Mouse (Mus musculus) heart, embryonic 12.5 days (tissue): Measurements from ENCODE around the gene Csf3r. TPM values are rescaled to one million over a fixed set of nuclear protein-coding genes. Genes with fewer than 3 reads are reported as not detected.
"Not testable (repeated sequence)": the region's sequence is repeated elsewhere in the genome, so short reads cannot be mapped to it uniquely, and the experiment has no call there.

ENCODE experiments used
- ATAC-seq: fragments of 200-750 bp; cut with Nextera tagmentation; 2 replicates; pipeline ENCODE4 v1.8.0; 2017; ENCODE audit warnings: moderate TSS enrichment, moderate library complexity; ENCODE audit not compliant: insufficient number of reproducible peaks, low FRiP score
- H3K27ac ChIP-seq: fragments of 300-500 bp; sonication (generic); 2 replicates; pipeline ENCODE4 v1.5.1; 2016; ENCODE audit warnings: mild to moderate bottlenecking, moderate library complexity; ENCODE audit not compliant: poor library complexity, severe bottlenecking
- H3K27me3 ChIP-seq: fragments of 300-500 bp; sonication (generic); replicated peaks from 2 replicates; pipeline ENCODE4 v1.6.1; 2016; ENCODE audit warnings: mild to moderate bottlenecking, moderate library complexity
- H3K36me3 ChIP-seq: fragments of 300-500 bp; sonication (generic); 2 replicates; pipeline ENCODE4 v1.6.1; 2016; ENCODE audit warnings: mild to moderate bottlenecking, moderate library complexity
- H3K4me1 ChIP-seq: fragments of 300-500 bp; sonication (generic); replicated peaks from 2 replicates; pipeline ENCODE4 v1.6.1; 2016; ENCODE audit warnings: mild to moderate bottlenecking
- H3K4me2 ChIP-seq: fragments of 300-500 bp; sonication (generic); 2 replicates; pipeline ENCODE4 v1.6.1; 2016; ENCODE audit warnings: mild to moderate bottlenecking, moderate library complexity
- H3K4me3 ChIP-seq: fragments of 300-500 bp; sonication (generic); 2 replicates; pipeline ENCODE4 v1.5.1; 2016; ENCODE audit warnings: mild to moderate bottlenecking
- H3K9ac ChIP-seq: fragments of 300-500 bp; sonication (generic); 2 replicates; pipeline ENCODE4 v1.6.1; 2016; ENCODE audit warnings: mild to moderate bottlenecking, moderate library complexity
- H3K9me3 ChIP-seq: fragments of 300-500 bp; sonication (generic); replicated peaks from 2 replicates; pipeline ENCODE4 v1.6.1; 2016; ENCODE audit warnings: mild to moderate bottlenecking, moderate library complexity
- WGBS: fragments of 180-500 bp; shearing (Covaris S2); methylation state at CpG from one replicate; pipeline ENCODE4 v1.1.7; 2016; 5-methylcytosine and 5-hydroxymethylcytosine counted together
- polyA plus RNA-seq: library from polyadenylated mRNA; unstranded; fragments of >200 nt; fragmentation: Nextera tagmentation; extraction: Ambion mirVana; gene quantifications from 2 replicates; pipeline ENCODE4 v1.2.1, GENCODE M21; 2016

Gene Csf3r
- 0.15 and 0.30 TPM in 2 replicates for polyA plus RNA-seq

DNA sequence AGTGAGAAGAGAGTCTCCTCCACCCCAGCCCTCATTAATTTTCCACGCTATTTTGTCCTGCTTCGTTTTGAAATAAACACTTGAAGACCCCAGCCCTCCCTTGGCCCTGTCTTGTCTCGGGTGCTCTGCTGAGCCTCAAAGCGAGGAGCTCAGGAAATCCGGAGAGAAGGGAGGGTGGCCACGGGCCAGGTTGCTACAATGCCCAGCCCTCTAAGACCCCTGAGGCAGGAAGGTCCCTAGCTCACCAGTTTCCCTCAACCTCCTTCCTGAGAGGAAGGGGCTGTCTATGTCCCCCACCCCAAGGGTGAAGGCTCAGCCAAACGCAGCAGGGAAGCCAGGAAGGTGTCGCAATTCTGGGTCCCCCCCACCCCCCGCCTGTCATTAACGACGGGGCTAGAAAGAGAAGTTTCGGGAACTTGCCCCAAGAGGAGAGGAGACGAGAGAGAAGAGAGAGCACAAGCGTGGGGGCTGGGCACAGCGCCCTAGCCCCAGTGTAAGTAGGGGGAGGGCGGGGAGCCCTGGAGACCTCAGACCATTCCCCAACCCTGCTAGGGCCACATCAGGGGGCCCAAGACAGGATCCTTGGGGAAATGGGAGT lies at the start of gene Csf3r:
Gene Csf3r (plus strand): TSS at position 248 of the 598 bp plus-strand sequence.
- WGBS = 37% methylated on average over 16 of the region's 16 CpGs
- Histone ChIP-seq H3K4me2 (no peak within 1 kb of the TSS), H3K36me3 (no peaks in the 10 kb centered on the region), H3K27ac (no peak within 1 kb of the TSS), H3K9ac (no peak within 1 kb of the TSS), H3K4me1 (no peaks in the 10 kb centered on the region), H3K27me3 (no peaks in the 10 kb centered on the region), H3K9me3 (no peaks in the 10 kb centered on the region), H3K4me3 (no peak within 1 kb of the TSS)
- ATAC-seq = no peak

DNA sequence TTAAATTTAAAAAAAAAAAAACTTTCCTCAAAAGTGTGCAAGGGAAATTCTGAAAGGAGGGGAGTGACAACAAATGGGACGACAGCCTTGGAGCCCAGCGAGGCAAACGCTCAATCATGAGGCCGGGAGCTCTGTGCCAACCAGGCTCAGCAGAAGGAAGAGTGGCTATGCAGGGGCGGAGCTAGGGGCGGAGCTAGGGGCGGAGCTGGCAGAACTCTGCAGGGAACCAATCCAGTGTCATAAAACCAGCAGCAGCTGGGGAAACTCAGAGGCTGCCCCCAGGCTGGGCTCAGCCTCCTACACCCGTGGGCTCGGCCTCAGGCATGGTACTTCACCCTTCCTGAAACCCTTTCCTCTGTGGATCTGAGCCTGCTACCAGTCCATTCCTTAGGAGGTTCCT lies 46.6 kb upstream of the Csf3r start:
- Histone ChIP-seq H3K27me3 (no peaks in the 10 kb centered on the region; the same call in 1 of the 2 replicates), H3K36me3 (no peaks in the 10 kb centered on the region), H3K9ac (no peak overlapping the region), H3K4me1 (no peaks in the 10 kb centered on the region), H3K4me3 (no peak overlapping the region), H3K9me3 (no peaks in the 10 kb centered on the region), H3K4me2 (no peak overlapping the region), H3K27ac (no peak overlapping the region)
- WGBS = 58% methylated on average over 9 of the region's 9 CpGs
- ATAC-seq = no peak

DNA sequence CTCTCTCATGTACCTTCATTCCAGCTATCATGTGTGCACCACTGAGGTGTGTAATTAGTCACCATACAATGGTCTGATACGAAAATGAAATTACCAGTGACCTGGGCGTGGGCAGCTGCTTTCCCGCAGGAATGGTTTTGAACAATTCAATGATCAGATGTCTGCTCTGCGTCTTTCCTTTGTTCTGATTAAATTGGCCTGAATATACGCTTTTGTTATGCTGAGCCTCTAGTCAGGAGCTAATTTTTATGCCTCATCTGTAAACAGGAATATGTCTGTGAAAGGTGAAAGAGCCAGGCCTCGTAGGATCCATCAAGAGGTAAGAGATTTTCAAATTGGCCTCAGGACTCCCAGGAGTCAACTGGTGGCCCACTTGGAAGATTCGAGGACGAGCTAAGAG lies 41.1 kb upstream of the Csf3r start:
- Histone ChIP-seq H3K27ac (no peak overlapping the region), H3K4me3 (no peak overlapping the region)

DNA sequence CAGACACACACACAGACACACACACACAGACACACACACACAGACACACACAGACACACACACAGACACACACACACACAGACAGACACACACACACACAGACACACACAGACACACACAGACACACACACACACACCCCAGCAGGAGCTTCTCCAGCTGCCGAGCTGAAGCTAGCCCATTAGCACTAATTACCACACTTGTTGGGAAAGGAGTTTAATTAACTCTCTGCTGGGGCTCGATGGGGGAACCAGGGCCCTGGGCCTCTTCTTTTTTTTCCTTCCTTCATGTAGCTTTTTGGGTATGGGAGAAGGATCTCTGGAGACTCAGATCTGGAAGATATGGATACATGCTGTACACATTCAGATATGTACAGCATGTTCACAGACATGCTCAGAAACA lies 38.6 kb upstream of the Csf3r start:
- peaks cover 12% of the 10 kb centered on the region; the same call in 1 of the 2 replicates for H3K27me3 ChIP-seq
- H3K4me1 ChIP-seq, H3K4me3 ChIP-seq, H3K9me3 ChIP-seq, H3K4me2 ChIP-seq, H3K9ac ChIP-seq, ATAC-seq, H3K36me3 ChIP-seq, H3K27ac ChIP-seq: not testable (repeated sequence)
- WGBS = 41% methylated on average over 2 of the region's 2 CpGs

More for the DNA sequence above, 41.1 kb upstream of the Csf3r start:
- Histone ChIP-seq H3K36me3 (no peaks in the 10 kb centered on the region), H3K9me3 (no peaks in the 10 kb centered on the region), H3K4me1 (no peaks in the 10 kb centered on the region), H3K9ac (no peak overlapping the region), H3K27me3 (peaks cover 3% of the 10 kb centered on the region; the same call in 1 of the 2 replicates), H3K4me2 (no peak overlapping the region)
- WGBS = 78% methylated on average over 8 of the region's 8 CpGs
- no peak for ATAC-seq

DNA sequence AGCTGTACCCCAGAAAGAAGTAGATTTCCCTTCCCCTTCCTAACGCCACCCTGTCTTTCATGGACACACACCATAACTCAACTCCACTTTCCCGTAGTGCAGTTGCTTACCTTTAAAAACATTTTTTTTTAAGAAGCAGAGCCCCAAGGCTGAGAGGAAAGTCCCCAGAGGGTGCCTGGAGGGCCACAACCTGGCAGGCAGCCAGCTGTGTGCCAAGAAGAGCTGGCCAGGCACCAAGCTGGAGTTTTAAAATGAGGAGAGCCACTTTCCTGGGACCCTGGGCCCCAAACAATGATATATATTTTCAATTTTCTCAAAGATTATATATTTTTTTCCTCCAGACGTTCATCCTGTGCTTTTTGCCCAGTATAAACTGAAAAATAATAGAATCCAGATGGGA lies 37.3 kb upstream of the Csf3r start:
- no peak overlapping the region for H3K4me2 ChIP-seq
- no peak overlapping the region for H3K4me3 ChIP-seq
- H3K27ac ChIP-seq = no peak overlapping the region
- 71% methylated on average over 3 of the region's 3 CpGs for WGBS
- no peak overlapping the region for H3K9ac ChIP-seq
- no peaks in the 10 kb centered on the region for H3K36me3 ChIP-seq
- peaks cover 14% of the 10 kb centered on the region; the same call in 1 of the 2 replicates for H3K27me3 ChIP-seq
- no peaks in the 10 kb centered on the region for H3K4me1 ChIP-seq
- ATAC-seq = no peak
- H3K9me3 ChIP-seq = no peaks in the 10 kb centered on the region

DNA sequence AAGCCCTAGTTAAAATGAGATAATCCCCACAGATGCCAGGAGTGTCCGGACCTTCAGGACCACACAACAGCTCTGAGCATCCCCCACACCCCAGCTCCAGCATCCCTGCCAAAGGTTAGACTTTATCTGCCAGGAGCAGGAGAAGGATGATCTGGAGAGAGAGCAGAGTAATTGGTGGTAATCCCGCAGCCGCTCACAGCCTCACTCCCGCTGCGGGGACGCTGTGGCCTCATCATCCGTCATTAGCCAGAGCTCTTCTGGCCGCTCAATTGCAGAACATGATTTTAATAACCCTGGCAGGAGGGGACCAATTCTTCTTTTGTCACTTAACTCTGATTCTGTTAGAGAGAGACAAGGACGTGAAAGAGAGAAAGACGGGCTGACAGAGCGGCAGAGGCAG lies 35.3 kb upstream of the Csf3r start:
- no peak for ATAC-seq

DNA sequence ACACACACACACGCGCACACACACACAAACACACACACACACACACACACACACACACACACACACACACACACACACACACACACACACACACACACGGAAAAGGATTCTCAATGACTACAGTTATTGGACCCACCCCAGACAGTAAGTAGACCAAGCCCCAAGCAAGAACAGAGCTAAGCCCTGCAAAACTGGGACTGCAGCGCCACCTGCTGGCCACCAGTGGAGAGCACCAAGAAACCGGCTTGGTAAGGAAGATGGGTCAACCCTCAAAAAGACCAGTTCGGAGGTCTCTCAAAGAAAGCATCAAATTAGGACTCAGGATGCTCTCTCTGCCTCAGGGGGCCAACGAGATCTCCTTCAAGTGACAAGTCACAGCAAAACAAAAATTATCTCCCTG lies 34.2 kb upstream of the Csf3r start:
- no peak overlapping the region for H3K9ac ChIP-seq
- no peak for ATAC-seq
- no peaks in the 10 kb centered on the region for H3K36me3 ChIP-seq
- no peak overlapping the region for H3K4me3 ChIP-seq
- H3K4me2 ChIP-seq = no peak overlapping the region
- 8% methylated on average over 5 of the region's 7 CpGs for WGBS
- peaks cover 14% of the 10 kb centered on the region for H3K27me3 ChIP-seq
- H3K27ac ChIP-seq = no peak overlapping the region
- H3K4me1 ChIP-seq = no peaks in the 10 kb centered on the region
- no peaks in the 10 kb centered on the region for H3K9me3 ChIP-seq

More for the DNA sequence above, 35.3 kb upstream of the Csf3r start:
- no peak overlapping the region for H3K27ac ChIP-seq
- H3K4me1 ChIP-seq = no peaks in the 10 kb centered on the region
- no peak overlapping the region for H3K9ac ChIP-seq
- H3K27me3 ChIP-seq = peaks cover 14% of the 10 kb centered on the region
- no peak overlapping the region for H3K4me3 ChIP-seq
- H3K36me3 ChIP-seq = no peaks in the 10 kb centered on the region
- WGBS = 63% methylated on average over 11 of the region's 11 CpGs
- no peaks in the 10 kb centered on the region for H3K9me3 ChIP-seq
- no peak overlapping the region for H3K4me2 ChIP-seq

DNA sequence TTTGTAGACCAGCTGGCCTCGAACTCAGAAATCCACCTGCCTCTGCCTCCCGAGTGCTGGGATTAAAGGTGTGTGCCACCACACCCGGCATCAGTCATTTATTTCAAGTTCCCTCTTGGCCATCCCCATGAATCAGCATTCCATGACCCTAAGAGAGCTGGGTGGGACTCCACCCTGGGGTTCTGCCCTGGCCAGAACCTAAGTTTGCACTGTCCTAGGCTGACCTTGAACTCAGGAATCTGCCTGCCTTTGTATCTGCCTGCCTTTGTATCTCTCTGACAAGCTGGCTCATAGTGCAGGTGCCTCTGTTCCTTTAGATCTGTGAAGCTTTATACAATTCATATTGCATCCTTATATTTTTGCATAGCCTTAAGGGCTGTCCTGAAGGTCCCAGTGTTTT lies 32.1 kb upstream of the Csf3r start:
- WGBS = 66% methylated on average over 3 of the region's 3 CpGs
- ATAC-seq = no peak
- H3K4me2 ChIP-seq = no peak overlapping the region
- no peak overlapping the region for H3K27ac ChIP-seq
- no peaks in the 10 kb centered on the region for H3K4me1 ChIP-seq
- no peak overlapping the region for H3K4me3 ChIP-seq
- no peaks in the 10 kb centered on the region for H3K36me3 ChIP-seq
- peaks cover 6% of the 10 kb centered on the region for H3K9me3 ChIP-seq
- no peak overlapping the region for H3K9ac ChIP-seq
- H3K27me3 ChIP-seq = peaks cover 14% of the 10 kb centered on the region

DNA sequence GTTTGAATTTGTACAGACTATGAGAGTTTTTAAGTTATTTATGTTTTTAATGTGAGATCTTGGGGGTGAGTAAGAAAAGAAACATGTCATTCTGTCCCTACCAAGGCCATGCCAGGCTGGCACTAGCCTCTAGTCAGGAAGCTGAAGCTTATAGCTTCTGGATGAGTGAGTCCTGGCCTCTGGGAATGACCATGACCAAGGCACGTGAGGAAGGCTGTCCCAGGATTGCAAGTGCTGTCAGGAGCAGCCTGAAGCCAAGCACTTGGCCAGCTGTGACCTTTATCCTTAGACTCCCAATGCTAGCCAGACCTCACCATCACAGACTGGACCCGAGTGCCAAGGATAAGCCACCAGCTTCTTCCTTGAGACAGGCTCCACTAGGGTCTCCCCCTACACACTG lies 31.4 kb upstream of the Csf3r start:
- Histone ChIP-seq H3K36me3 (no peaks in the 10 kb centered on the region), H3K4me1 (no peaks in the 10 kb centered on the region), H3K4me3 (no peak overlapping the region), H3K4me2 (no peak overlapping the region), H3K27ac (no peak overlapping the region), H3K9ac (no peak overlapping the region), H3K9me3 (peaks cover 12% of the 10 kb centered on the region), H3K27me3 (peaks cover 12% of the 10 kb centered on the region)
- 28% methylated on average over 2 of the region's 2 CpGs for WGBS
- ATAC-seq = no peak

DNA sequence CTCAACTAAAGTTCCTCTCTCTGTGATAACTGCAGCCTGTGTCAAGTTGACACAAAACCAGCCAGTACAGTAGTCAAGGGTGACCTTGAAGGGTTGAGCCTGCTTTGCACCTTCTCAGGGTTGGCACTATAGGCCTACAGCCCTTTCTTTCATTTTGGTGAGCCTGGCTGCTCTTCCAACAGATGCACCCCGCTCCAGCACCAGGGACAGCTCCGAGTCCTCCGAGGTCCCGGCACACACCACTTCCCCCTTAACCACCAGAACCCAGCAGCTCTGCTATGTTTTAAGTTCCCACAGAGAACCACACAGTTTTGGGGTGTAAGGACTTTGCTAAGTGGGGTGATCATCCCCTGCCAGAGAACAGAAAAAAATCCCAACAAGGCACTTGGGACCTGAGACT lies 27.8 kb upstream of the Csf3r start:
- no peaks in the 10 kb centered on the region for H3K4me1 ChIP-seq
- H3K4me2 ChIP-seq = no peak overlapping the region
- H3K9me3 ChIP-seq = peaks cover 23% of the 10 kb centered on the region
- H3K27me3 ChIP-seq = no peaks in the 10 kb centered on the region; the same call in 1 of the 2 replicates
- no peak overlapping the region for H3K9ac ChIP-seq
- no peak overlapping the region for H3K4me3 ChIP-seq
- H3K36me3 ChIP-seq = no peaks in the 10 kb centered on the region
- ATAC-seq = no peak
- 2% methylated on average over 4 of the region's 4 CpGs for WGBS
- no peak overlapping the region for H3K27ac ChIP-seq

DNA sequence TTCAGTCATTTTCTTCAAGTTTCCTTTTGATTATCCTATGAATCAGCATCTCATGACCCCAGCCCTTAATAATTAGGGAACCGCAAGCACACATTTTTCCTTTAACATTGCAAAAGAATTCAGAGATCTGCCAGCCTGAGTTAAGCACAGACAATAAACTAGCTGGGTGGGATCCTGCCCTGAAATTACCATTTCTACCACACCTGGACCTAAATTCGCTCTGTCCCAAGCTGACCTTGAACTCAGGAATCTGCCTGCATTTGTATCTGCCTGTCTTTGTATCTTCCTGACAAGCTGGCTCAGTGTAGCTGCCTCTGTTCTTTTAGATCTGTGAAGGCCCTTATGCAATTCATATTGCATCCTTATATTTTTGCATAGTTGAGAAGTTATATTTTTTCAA lies 26.5 kb upstream of the Csf3r start:
- Histone ChIP-seq H3K27ac (no peak overlapping the region), H3K9ac (no peak overlapping the region), H3K4me3 (no peak overlapping the region), H3K9me3 (peaks cover 23% of the 10 kb centered on the region), H3K4me1 (no peaks in the 10 kb centered on the region), H3K27me3 (no peaks in the 10 kb centered on the region; the same call in 1 of the 2 replicates), H3K4me2 (no peak overlapping the region), H3K36me3 (no peaks in the 10 kb centered on the region)
- ATAC-seq = no peak
- 80% methylated on average over 2 of the region's 2 CpGs for WGBS
